Mouse (Mus musculus) bone marrow macrophage, adult 2 months (primary cell): ENCODE results near the gene Olfr952. TPM values are rescaled to one million over a fixed set of nuclear protein-coding genes. Genes with fewer than 3 reads are reported as not detected.

Experiments used
- H3K27ac ChIP-seq: 2 replicates; pipeline ENCODE4 v1.5.1; 2012; ENCODE audit warnings: low read depth, low read length; ENCODE audit not compliant: insufficient read depth
- H3K4me1 ChIP-seq: 2 replicates; pipeline ENCODE4 v1.6.1; 2012; ENCODE audit warnings: low read length; ENCODE audit not compliant: control insufficient read depth, insufficient read depth
- H3K4me3 ChIP-seq: 2 replicates; pipeline ENCODE4 v1.5.1; 2012; ENCODE audit warnings: mild to moderate bottlenecking, low read length, moderate library complexity; ENCODE audit not compliant: insufficient read depth
- CTCF ChIP-seq: IDR thresholded peaks from 2 replicates; pipeline ENCODE4 v1.5.1; 2012; ENCODE audit warnings: low read depth, mild to moderate bottlenecking, low read length, moderate library complexity
- POLR2A ChIP-seq: IDR thresholded peaks from 2 replicates; pipeline ENCODE4 v1.6.1; 2012; ENCODE audit warnings: mild to moderate bottlenecking, low read depth, low read length, borderline replicate concordance
- polyA plus RNA-seq: library from polyadenylated mRNA; stranded (reverse); fragments of >200 nt; gene quantifications from 2 replicates; pipeline ENCODE4 v1.2.4, GENCODE M21; 2012; ENCODE audit not compliant: missing spikeins, insufficient read depth, insufficient read length

Olfr952 gene
- polyA plus RNA-seq: not detected in 2 replicates

DNA sequence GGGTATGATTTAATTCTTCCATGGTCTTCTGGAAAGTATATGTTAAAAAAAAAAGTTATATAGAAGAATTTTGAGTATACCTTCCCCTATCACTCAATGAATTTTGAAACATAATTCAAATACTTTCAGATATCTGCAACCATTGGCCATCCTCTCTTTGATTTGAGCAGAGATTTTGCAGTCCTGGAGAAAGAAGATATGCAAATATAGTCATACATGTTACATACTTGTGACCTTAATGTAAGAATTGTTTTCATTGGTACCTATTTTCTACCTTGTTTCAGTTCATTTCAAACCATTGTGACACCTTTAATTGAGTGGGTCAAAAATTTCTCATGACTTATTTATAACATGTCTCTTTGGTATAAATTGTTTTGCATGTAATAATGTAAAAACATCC lies at the start of gene Olfr952:
TSS of gene Olfr952 (minus strand) at position 101 of the 400 bp plus-strand sequence.
- Histone ChIP-seq H3K4me1 (no peaks in the 10 kb centered on the region), H3K27ac (no peak within 1 kb of the TSS), H3K4me3 (no peak within 1 kb of the TSS)
- TF ChIP-seq POLR2A (no peak), CTCF (no peak)

DNA sequence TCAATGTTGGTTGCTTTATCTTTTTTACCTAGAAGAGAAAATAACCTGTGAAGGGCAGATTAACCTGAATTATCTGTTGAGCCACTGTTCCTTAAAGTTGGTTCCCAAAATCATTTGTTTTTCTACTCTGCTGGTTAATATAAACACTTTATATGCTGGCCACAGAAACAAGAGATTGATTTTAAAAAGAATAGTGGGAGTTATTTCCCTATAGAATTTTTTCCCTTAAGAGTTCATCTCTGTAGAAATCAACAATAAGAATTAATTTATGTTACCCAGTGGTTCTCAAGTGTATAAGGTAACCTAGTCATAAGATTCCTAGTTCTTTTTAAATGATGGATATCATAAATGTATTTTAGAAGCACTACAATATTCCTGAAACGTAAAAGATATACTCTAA lies 44.9 kb upstream of the Olfr952 start, which contains the start of gene Olfr955:
TSS of gene Olfr955 (minus strand) at position 101 of the 400 bp plus-strand sequence.
- Histone ChIP-seq H3K4me3 (no peak within 1 kb of the TSS), H3K4me1 (no peaks in the 10 kb centered on the region), H3K27ac (no peak within 1 kb of the TSS)
- no peak for TF ChIP-seq POLR2A
- TF ChIP-seq CTCF: no peak

DNA sequence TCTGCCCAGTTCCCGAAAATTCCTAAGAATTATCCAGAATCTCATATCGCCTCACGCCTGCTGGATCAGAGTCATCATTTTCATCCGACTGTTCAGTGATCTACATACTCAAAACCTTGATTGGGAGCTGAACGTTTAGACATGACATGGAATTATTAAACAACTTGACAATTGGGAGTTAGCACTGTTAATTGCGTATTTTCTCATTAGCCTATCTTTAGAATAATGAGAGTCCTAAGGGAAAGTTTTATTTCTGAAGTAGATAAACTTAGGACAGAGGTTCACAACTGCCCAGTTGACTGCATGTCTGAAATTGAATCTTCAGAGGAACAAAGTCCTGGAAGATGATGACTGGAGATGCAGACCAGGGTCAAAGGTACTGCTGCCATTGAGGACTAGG lies 29.5 kb upstream of the Olfr952 start, which contains the start of gene Olfr954:
TSS of gene Olfr954 (plus strand) at position 301 of the 400 bp plus-strand sequence.
- no peaks in the 10 kb centered on the region for H3K4me1 ChIP-seq
- H3K27ac ChIP-seq: no peak within 1 kb of the TSS
- no peak for TF ChIP-seq CTCF
- no peak for TF ChIP-seq POLR2A
- no peak within 1 kb of the TSS for H3K4me3 ChIP-seq

DNA sequence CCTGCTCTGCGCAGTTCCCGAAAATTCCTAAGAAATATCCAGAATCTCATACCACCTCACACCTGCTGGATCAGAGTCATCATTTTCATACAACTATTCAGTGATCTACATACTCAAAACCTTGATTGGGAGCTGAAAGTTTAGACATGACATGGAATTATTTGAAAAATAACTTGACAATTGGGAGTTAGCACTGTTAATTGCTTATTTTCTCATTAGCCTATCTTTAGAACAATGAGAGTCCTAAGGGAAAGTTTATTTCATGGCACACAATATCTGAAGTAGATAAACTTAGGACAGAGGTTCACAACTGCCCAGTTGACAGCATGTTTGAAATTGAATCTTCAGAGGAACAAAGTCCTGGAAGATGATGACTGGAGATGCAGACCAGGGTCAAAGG lies 39.8 kb downstream of the Olfr952 start, which contains the start of gene Olfr951:
TSS of gene Olfr951 (plus strand) at position 301 of the 400 bp plus-strand sequence.
- TF ChIP-seq POLR2A: no peak
- H3K4me3 ChIP-seq: no peak within 1 kb of the TSS
- H3K27ac ChIP-seq: no peak within 1 kb of the TSS
- H3K4me1 ChIP-seq: no peaks in the 10 kb centered on the region

Other genes with a start within 250 kb of the Olfr952 start
- not detected in 2 replicates for gene Olfr944, start 225.2 kb downstream of the Olfr952 start, polyA plus RNA-seq
- not detected in 2 replicates for gene Olfr1537, start 177.2 kb downstream of the Olfr952 start, polyA plus RNA-seq
- gene Olfr945, start 150.3 kb downstream of the Olfr952 start, polyA plus RNA-seq: not detected in 2 replicates
- not detected in 2 replicates for gene Olfr948, start 101.1 kb downstream of the Olfr952 start, polyA plus RNA-seq
- gene Olfr951, start 39.7 kb downstream of the Olfr952 start, polyA plus RNA-seq: not detected in 2 replicates
- gene Olfr954, start 29.6 kb upstream of the Olfr952 start, polyA plus RNA-seq: not detected in 2 replicates
- gene Olfr955, start 44.8 kb upstream of the Olfr952 start, polyA plus RNA-seq: not detected in 2 replicates
- not detected in 2 replicates for gene Olfr44, start 66.8 kb upstream of the Olfr952 start, polyA plus RNA-seq
- gene Olfr957, start 88.7 kb upstream of the Olfr952 start, polyA plus RNA-seq: not detected in 2 replicates
- not detected in 2 replicates for gene Olfr958, start 126.9 kb upstream of the Olfr952 start, polyA plus RNA-seq
- not detected in 2 replicates for gene Olfr959, start 148.4 kb upstream of the Olfr952 start, polyA plus RNA-seq
- gene AW551984, start 177.3 kb upstream of the Olfr952 start, polyA plus RNA-seq: not detected in 2 replicates
- gene Olfr148, start 183.5 kb upstream of the Olfr952 start, polyA plus RNA-seq: not detected in 2 replicates
- gene Olfr960, start 194.2 kb upstream of the Olfr952 start, polyA plus RNA-seq: not detected in 2 replicates
- not detected in 2 replicates for gene Olfr961, start 217.9 kb upstream of the Olfr952 start, polyA plus RNA-seq
- gene Olfr963, start 240.1 kb upstream of the Olfr952 start, polyA plus RNA-seq: not detected in 2 replicates